Mouse (Mus musculus): ENCODE results near the gene Gja1.

Gja1 gene

DNA sequence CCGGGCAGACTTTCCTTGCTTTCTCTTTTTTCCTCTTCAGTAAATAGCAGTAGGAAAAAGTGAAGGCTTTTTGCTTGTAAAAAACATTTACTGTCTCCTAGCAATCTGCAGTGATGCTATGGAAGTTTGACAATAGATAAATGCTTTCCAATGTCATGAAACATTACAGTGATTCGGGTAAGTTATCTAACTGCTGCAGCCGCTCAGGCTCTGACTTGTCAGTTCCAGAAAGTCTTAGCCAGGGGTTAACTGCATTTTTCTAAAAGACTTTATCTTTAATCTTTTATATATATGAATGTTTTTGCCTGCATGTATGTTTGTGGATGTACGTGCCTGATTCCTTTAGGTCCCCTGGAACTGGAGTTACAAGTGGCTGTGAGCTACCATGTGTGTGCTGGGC lies 45.4 kb downstream of the Gja1 start:
- no peak for DNase-seq

- DNase-seq = no peak
These were observed 48.1 kb downstream of the Gja1 start for GRCm38 (mm10) chr10:56425016-56425798.

DNA sequence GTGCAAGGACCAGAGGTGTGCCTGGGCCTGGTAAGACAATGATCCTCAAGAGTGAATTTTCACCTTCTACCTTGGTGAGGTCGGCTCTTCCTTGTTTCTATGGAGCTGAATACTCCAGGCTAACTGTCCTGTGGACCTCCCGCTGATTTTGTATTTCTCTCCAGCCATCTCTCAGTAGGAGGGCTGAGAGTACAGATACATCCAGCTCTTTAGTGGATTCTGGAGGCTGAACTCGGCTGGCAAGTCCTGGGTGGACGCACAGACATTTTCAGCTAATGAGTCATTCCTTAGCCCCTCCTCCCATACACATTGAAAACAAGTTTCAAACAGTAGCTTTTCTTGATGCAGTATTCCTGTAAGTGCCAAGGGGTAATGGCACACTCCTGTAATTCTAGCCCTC lies 49.2 kb downstream of the Gja1 start:
- DNase-seq = no peak

DNA sequence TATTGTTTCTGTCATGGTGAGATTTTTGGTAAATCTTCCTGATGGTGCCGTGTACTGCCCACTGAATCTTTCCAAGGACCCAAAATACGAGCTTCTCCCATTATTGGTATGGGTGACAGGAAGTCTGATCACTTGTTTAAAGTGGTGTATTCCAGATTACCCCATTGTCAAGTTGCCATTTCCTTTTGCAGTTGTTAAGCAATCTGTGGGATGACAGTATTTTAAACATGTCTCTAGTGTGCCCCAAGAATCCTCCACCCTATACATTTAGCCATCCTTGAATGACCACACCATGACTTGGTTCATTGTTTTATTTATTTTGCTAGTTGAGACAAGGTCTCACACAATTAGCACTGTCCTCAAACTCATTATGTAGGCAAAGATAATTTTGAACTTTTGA lies 50.3 kb downstream of the Gja1 start:
- DNase-seq = no peak

- DNase-seq = no peak
These were observed 50.7 kb downstream of the Gja1 start for GRCm38 (mm10) chr10:56427827-56428226.

GRCm38 (mm10) chr10:56429011-56429410 lies 51.9 kb downstream of the Gja1 start:
- DNase-seq = no peak

DNA sequence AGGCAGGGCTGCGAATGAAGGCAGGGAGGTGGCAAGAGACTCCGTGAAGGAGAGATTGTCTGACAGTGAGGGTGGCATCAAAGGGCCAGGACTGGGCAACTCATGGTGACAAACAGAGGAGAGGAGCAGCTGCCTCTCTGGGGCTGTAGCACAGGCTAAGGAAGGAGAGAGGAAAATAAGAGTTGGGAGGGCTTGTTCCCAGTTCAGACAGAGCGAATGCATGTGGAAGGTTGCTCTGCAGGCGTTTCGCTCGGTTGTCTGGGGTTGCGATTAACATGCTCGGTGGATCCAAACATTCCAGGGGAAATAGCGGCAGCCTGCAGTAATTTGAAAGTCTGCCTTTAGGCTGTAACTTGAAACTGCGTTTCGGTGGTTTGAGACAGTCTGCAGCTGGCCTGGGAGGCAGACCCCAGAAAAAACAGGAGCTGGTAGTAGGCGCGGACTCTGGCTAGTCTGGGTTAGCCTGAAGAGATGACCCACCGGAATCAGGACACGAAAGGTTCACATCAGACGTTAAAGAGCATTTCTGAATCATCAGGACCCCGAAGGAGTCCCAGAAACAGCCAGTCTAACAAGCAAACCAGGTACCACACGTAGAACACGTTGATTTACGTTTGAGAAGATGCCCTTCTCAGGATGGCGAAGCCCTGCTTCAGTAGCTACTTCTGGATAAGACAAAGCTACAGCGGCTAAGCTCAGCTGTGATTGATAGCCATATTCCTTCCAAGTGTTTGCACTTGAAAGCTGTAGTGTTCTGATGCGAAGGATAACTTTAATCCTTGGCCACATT lies 54.7 kb downstream of the Gja1 start:
- DNase-seq = peak; percentile 8

DNA sequence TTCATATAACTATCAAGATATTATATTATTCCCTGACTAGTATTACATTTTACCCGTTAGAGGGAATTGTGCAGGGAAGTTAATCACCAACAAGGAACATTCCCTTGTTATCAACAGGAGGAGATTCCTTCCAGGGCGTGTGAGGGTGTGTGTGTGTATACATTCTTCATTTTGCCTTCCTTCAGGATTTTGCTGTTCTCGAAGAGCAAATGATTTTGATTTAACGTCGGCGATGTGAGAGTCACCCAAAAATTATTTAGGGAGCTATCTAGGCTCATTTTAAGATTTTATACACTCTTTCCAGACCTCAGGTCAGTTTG lies 55.2 kb downstream of the Gja1 start:
- DNase-seq = no peak

GRCm38 (mm10) chr10:56437290-56437689 lies 60.2 kb downstream of the Gja1 start:
- DNase-seq = no peak

- no peak for DNase-seq
These were observed 62.5 kb downstream of the Gja1 start for GRCm38 (mm10) chr10:56439638-56440037.

- no peak for DNase-seq
These were observed 67.3 kb downstream of the Gja1 start for GRCm38 (mm10) chr10:56444457-56444856.

GRCm38 (mm10) chr10:56449030-56449429 lies 71.9 kb downstream of the Gja1 start:
- DNase-seq = no peak

Measured in right cerebral cortex, postnatal 14 days (tissue).